Comparison of ENCODE assay signal across 17 mouse cellular contexts in genomic region chr1:42712311-42712690, GRCm38 (mm10). TPM values are rescaled to one million over a fixed set of nuclear protein-coding genes. Genes with fewer than 3 reads are reported as not detected.
DNase-seq lines count a peak whose midpoint lies in the region; ATAC-seq and TF ChIP-seq lines count a peak whose summit lies in the region.
"Had no signal": no experiment of that assay in that cellular context is flagged by ENCODE, and none has a peak within 500 bp of the region (broad histone marks: within the 10 kb centered on the region; RNA-seq: fewer than 3 reads in every experiment).

No protein-coding gene starts in this region.

- H3K4me2 ChIP-seq in forebrain, embryonic 13.5 days: peak overlapping the region; percentile 86
- peak overlapping the region; percentile 67 for H3K4me2 ChIP-seq in hindbrain, postnatal 0 days (ENCODE audit: low read depth, low read length)
- peak overlapping the region; percentile 78 for H3K4me2 ChIP-seq in neural tube, embryonic 15.5 days

- H3K27ac ChIP-seq in left cerebral cortex, adult 2 months: peak overlapping the region; percentile 84; the same call in 1 of the 2 replicates
- peak overlapping the region; percentile 95 for H3K27ac ChIP-seq in forebrain, embryonic 13.5 days
- H3K27ac ChIP-seq in hindbrain, postnatal 0 days: peak overlapping the region; percentile 69
- H3K27ac ChIP-seq in neural tube, embryonic 15.5 days (replicated peaks): no peak overlapping the region
- H3K27ac ChIP-seq: stomach, embryonic 15.5 days had no signal

- H3K4me1 ChIP-seq in forebrain, embryonic 13.5 days: peaks cover 53% of the 10 kb centered on the region
- H3K4me1 ChIP-seq in hindbrain, postnatal 0 days (ENCODE audit: insufficient read depth, low read length): no peaks in the 10 kb centered on the region; the same call in 1 of the 2 replicates
- H3K4me1 ChIP-seq in neural tube, embryonic 15.5 days: peaks cover 38% of the 10 kb centered on the region

- H3K9me3 ChIP-seq in forebrain, embryonic 13.5 days (replicated peaks): no peaks in the 10 kb centered on the region
- no peaks in the 10 kb centered on the region for H3K9me3 ChIP-seq in hindbrain, postnatal 0 days (ENCODE audit: low read length)
- H3K9me3 ChIP-seq in neural tube, embryonic 15.5 days (replicated peaks): no peaks in the 10 kb centered on the region
- H3K9me3 ChIP-seq: stomach, embryonic 15.5 days had no signal

- intact Hi-C loops in left cerebral cortex, adult 2 months (cut with DNase I): loop anchor here (5.0 to 10.0 kb wide), 6 partner anchors 455 to 1838 kb away; no protein-coding TSS in a partner anchor
- intact Hi-C loops in left cerebral cortex, postnatal 4 days (cut with DNase I): loop anchor here (5.0 kb wide), 1 partner anchor 1440 kb away; no protein-coding TSS in a partner anchor

- no peak for ATAC-seq in forebrain, embryonic 13.5 days
- ATAC-seq in hindbrain, postnatal 0 days: no peak
- no peak for ATAC-seq in neural tube, embryonic 15.5 days (ENCODE audit: low FRiP score)
- ATAC-seq: CD4-positive, CD25-positive, alpha-beta regulatory T cell, adult 4 months had no signal

- no peaks in the 10 kb centered on the region for H3K36me3 ChIP-seq in forebrain, embryonic 13.5 days (ENCODE audit: poor library complexity, severe bottlenecking)
- no peaks in the 10 kb centered on the region for H3K36me3 ChIP-seq in hindbrain, postnatal 0 days (ENCODE audit: insufficient read depth, low read length)
- H3K36me3 ChIP-seq in neural tube, embryonic 15.5 days: no peaks in the 10 kb centered on the region
- H3K36me3 ChIP-seq: stomach, embryonic 15.5 days had no signal

- peak overlapping the region; percentile 56 for H3K4me3 ChIP-seq in left cerebral cortex, adult 2 months
- peak overlapping the region; percentile 64 for H3K4me3 ChIP-seq in forebrain, embryonic 13.5 days
- peak overlapping the region; percentile 45 for H3K4me3 ChIP-seq in hindbrain, postnatal 0 days (ENCODE audit: low read length)
- peak overlapping the region; percentile 14 for H3K4me3 ChIP-seq in neural tube, embryonic 15.5 days (replicated peaks)

- H3K27me3 ChIP-seq in forebrain, embryonic 13.5 days: 0 out of 2 replicates have a peak, but pooled peaks cover 12% of the 10 kb centered on the region
- peaks cover 6% of the 10 kb centered on the region; the same call in 1 of the 2 replicates for H3K27me3 ChIP-seq in hindbrain, postnatal 0 days (ENCODE audit: insufficient read depth, low read length)
- H3K27me3 ChIP-seq in neural tube, embryonic 15.5 days (replicated peaks): peaks cover 14% of the 10 kb centered on the region

- DNase-seq in left cerebral cortex, adult 2 months (ENCODE audit: extremely low spot score in 1 of 2, low spot score in 2 of 2): no peak
- DNase-seq in left cerebral cortex, adult 8-10 months (ENCODE audit: low spot score in 2 of 2): no peak
- no peak for DNase-seq in hindbrain, postnatal 0 days (ENCODE audit: low spot score)
- no peak for DNase-seq in left cerebral cortex, postnatal 4 days
- no peak for DNase-seq in layer of hippocampus, adult 18-20 months (ENCODE audit: low spot score in 2 of 2)
- DNase-seq: cerebellum, adult 9-11 months; gastrocnemius, postnatal 25 days; heart, postnatal 14 days; right cerebral cortex, postnatal 4 days; thymus, postnatal 4 days had no signal

- 5% methylated on average over 4 of the region's 4 CpGs for WGBS in forebrain, embryonic 13.5 days
- 21% methylated on average over 4 of the region's 4 CpGs for WGBS in hindbrain, postnatal 0 days
- 13% methylated on average over 4 of the region's 4 CpGs for WGBS in neural tube, embryonic 15.5 days

- TF ChIP-seq CTCF in left cerebral cortex, adult 2 months (IDR thresholded peaks at IDR 0.05): no peak
- TF ChIP-seq CTCF in hindbrain, postnatal 0 days (IDR thresholded peaks at IDR 0.05; ENCODE audit: low read depth): no peak

- H3K9ac ChIP-seq in forebrain, embryonic 13.5 days: peak overlapping the region; percentile 96
- peak overlapping the region; percentile 54 for H3K9ac ChIP-seq in hindbrain, postnatal 0 days (replicated peaks; ENCODE audit: low read length)
- H3K9ac ChIP-seq in neural tube, embryonic 15.5 days (replicated peaks): no peak overlapping the region
- H3K9ac ChIP-seq: stomach, embryonic 15.5 days had no signal

RNA-seq across cellular contexts. Expression of gene Pou3f3, which starts 16.7 kb away (rescaled TPM):
- total RNA-seq in left cerebral cortex, adult 2 months (2021): 10 to 100 TPM; 61.6 to 66.4 TPM
- 10 to 100 TPM; 47.4 to 53.3 (median 51.4) TPM for total RNA-seq in left cerebral cortex, adult 8-10 months (2022)
- polyA plus RNA-seq in forebrain, embryonic 13.5 days (2015; fragmentation: Nextera tagmentation; extraction: Ambion mirVana): 37.1 and 44.2 TPM in 2 replicates
- 30.7 and 37.3 TPM in 2 replicates for total RNA-seq in hindbrain, postnatal 0 days (2014; rRNA removed)
- polyA plus RNA-seq in hindbrain, postnatal 0 days (2015; fragmentation: Nextera tagmentation; extraction: Ambion mirVana): 10.3 and 10.6 TPM in 2 replicates
- 6.9 and 9.5 TPM in 2 replicates for polyA plus RNA-seq in neural tube, embryonic 15.5 days (2015; fragmentation: Nextera tagmentation; extraction: Ambion mirVana)
- 100 to 1,000 TPM; 102 to 123 TPM for total RNA-seq in left cerebral cortex, postnatal 4 days (2021)
- total RNA-seq in layer of hippocampus, adult 18-20 months (2021): 10 to 100 TPM; 67.0 to 70.0 TPM
- total RNA-seq: adrenal gland, adult 18-20 months; gastrocnemius, postnatal 25 days; heart, postnatal 14 days had no signal
- polyA plus RNA-seq: large intestine, adult 2 months; liver, embryonic 16.5 days had no signal

Comparison
In these comparisons a context has a peak if more than half of its experiments do, and no peak if none do; other contexts are left out.
1. H3K4me3 ChIP-seq: peak in every context shown above with its lines; median percentile 64 in forebrain, embryonic 13.5 days; 56 in left cerebral cortex, adult 2 months; 45 in hindbrain, postnatal 0 days; 14 in neural tube, embryonic 15.5 days.